Mouse (Mus musculus) lung, postnatal 0 days (tissue): ENCODE data around the gene Sept1. TPM values are rescaled to one million over a fixed set of nuclear protein-coding genes. Genes with fewer than 3 reads are reported as not detected.

Experiments
- ATAC-seq: fragments of 200-750 bp; cut with Nextera tagmentation; 2 replicates; pipeline ENCODE4 v1.8.0; 2017; ENCODE audit warnings: moderate library complexity
- DNase-seq: peaks from one replicate; pipeline ENCODE4 v3.0.0-alpha.2; 2016; ENCODE audit warnings: low spot score
- H3K27ac ChIP-seq: fragments of 300-500 bp; sonication (generic); 2 replicates; pipeline ENCODE4 v1.5.1; 2014; ENCODE audit warnings: antibody characterized with exemption, mild to moderate bottlenecking, low read length, mixed read lengths
- H3K27me3 ChIP-seq: fragments of 300-500 bp; sonication (generic); replicated peaks from 2 replicates; pipeline ENCODE4 v1.6.1; 2014; ENCODE audit warnings: low read length, mixed read lengths; ENCODE audit not compliant: insufficient read depth
- H3K36me3 ChIP-seq: fragments of 300-500 bp; sonication (generic); 2 replicates; pipeline ENCODE4 v1.6.1; 2014; ENCODE audit warnings: low read length, mixed read lengths; ENCODE audit not compliant: insufficient read depth
- H3K4me1 ChIP-seq: fragments of 300-500 bp; sonication (generic); 2 replicates; pipeline ENCODE4 v1.6.1; 2014; ENCODE audit warnings: antibody characterized with exemption, low read depth, low read length, mixed read lengths; ENCODE audit not compliant: insufficient read depth
- H3K4me2 ChIP-seq: fragments of 300-500 bp; sonication (generic); replicated peaks from 2 replicates; pipeline ENCODE4 v1.6.1; 2014; ENCODE audit warnings: low read depth, mild to moderate bottlenecking, low read length, moderate library complexity, mixed read lengths
- H3K4me3 ChIP-seq: fragments of 300-500 bp; sonication (generic); 2 replicates; pipeline ENCODE4 v1.5.1; 2014; ENCODE audit warnings: low read depth, low read length
- H3K9ac ChIP-seq: fragments of 300-500 bp; sonication (generic); replicated peaks from 2 replicates; pipeline ENCODE4 v1.6.1; 2014; ENCODE audit warnings: low read depth, mild to moderate bottlenecking
- H3K9me3 ChIP-seq: fragments of 300-500 bp; sonication (generic); 2 replicates; pipeline ENCODE4 v1.6.1; 2016; ENCODE audit warnings: low read length, mixed read lengths
- CTCF ChIP-seq: IDR thresholded peaks from 2 replicates; pipeline ENCODE4 v1.5.1; 2016; ENCODE audit warnings: antibody characterized with exemption, mild to moderate bottlenecking
- EP300 ChIP-seq: IDR thresholded peaks from 2 replicates; pipeline ENCODE4 v1.6.1; 2016; ENCODE audit warnings: antibody characterized with exemption, mild to moderate bottlenecking, control low read depth
- WGBS: fragments of 180-500 bp; shearing (Covaris S2); extraction: QIAGEN DNeasy Blood & Tissue Kit; methylation state at CpG from one replicate; pipeline ENCODE4 v1.1.7; 2014; 5-methylcytosine and 5-hydroxymethylcytosine counted together
- polyA plus RNA-seq: library from polyadenylated mRNA; unstranded; fragments of >200 nt; fragmentation: Nextera tagmentation; extraction: Ambion mirVana; gene quantifications from 2 replicates; pipeline ENCODE4 v1.2.1, GENCODE M21; 2015

Gene Sept1
- polyA plus RNA-seq, 1 experiment from 2014 or later: 13.0 TPM

- TF ChIP-seq EP300 (no peak), CTCF (no peak)
- Histone ChIP-seq H3K27ac (no peak overlapping the region), H3K9me3 (no peaks in the 10 kb centered on the region), H3K4me2 (no peak overlapping the region), H3K4me3 (no peak overlapping the region), H3K9ac (no peak overlapping the region), H3K4me1 (no peaks in the 10 kb centered on the region), H3K27me3 (no peaks in the 10 kb centered on the region), H3K36me3 (no peaks in the 10 kb centered on the region)
- ATAC-seq (no peak), DNase-seq (no peak)
- 79% methylated on average over 12 of the region's 12 CpGs for WGBS
These were observed 67.1 kb downstream of the Sept1 start for GRCm38 (mm10) chr7:127165607-127166493.

Other genes starting within 250 kb of the Sept1 start
- 44.6 and 50.3 TPM in 2 replicates for gene Mvp, start 218.5 kb downstream of the Sept1 start, polyA plus RNA-seq
- 1.00 and 1.1 TPM in 2 replicates for gene Pagr1b, start 216.6 kb downstream of the Sept1 start, polyA plus RNA-seq
- gene Pagr1a, start 215.8 kb downstream of the Sept1 start, polyA plus RNA-seq: 20.7 and 28.3 TPM in 2 replicates
- gene Gm42742, start 212.0 kb downstream of the Sept1 start, polyA plus RNA-seq: 28.5 and 29.3 TPM in 2 replicates
- 1.0 and 1.3 TPM in 2 replicates for gene Prrt2, start 211.9 kb downstream of the Sept1 start, polyA plus RNA-seq
- gene Maz, start 206.1 kb downstream of the Sept1 start, polyA plus RNA-seq: 36.1 and 37.0 TPM in 2 replicates
- 7.0 and 9.2 TPM in 2 replicates for gene Kif22, start 190.7 kb downstream of the Sept1 start, polyA plus RNA-seq
- gene Zg16, start 145.8 kb downstream of the Sept1 start, polyA plus RNA-seq: 0.20 and 0.30 TPM in 2 replicates
- 14.6 and 16.0 TPM in 2 replicates for gene AI467606, start 141.8 kb downstream of the Sept1 start, polyA plus RNA-seq
- 0.14 and 0.21 TPM in 2 replicates for gene Qprt, start 110.9 kb downstream of the Sept1 start, polyA plus RNA-seq
- 0.73 and 0.83 TPM in 2 replicates for gene Spn, start 95.3 kb downstream of the Sept1 start, polyA plus RNA-seq
- gene Cd2bp2, start 37.1 kb downstream of the Sept1 start, polyA plus RNA-seq: 28.4 and 29.6 TPM in 2 replicates
- 14.4 and 15.0 TPM in 2 replicates for gene Tbc1d10b, start 24.7 kb downstream of the Sept1 start, polyA plus RNA-seq
- 6.4 and 8.0 TPM in 2 replicates for gene Mylpf, start 24.2 kb downstream of the Sept1 start, polyA plus RNA-seq
- 15.5 and 15.7 TPM in 2 replicates for gene Zfp553, start 69 bp downstream of the Sept1 start, polyA plus RNA-seq
- gene Zfp771, start 11.1 kb upstream of the Sept1 start, polyA plus RNA-seq: 34.9 and 36.9 TPM in 2 replicates
- gene Dctpp1, start 27.6 kb upstream of the Sept1 start, polyA plus RNA-seq: 35.7 and 36.4 TPM in 2 replicates
- gene Sephs2, start 40.9 kb upstream of the Sept1 start, polyA plus RNA-seq: 59.4 and 66.9 TPM in 2 replicates
- gene Itgal, start 63.1 kb upstream of the Sept1 start, polyA plus RNA-seq: 3.7 and 3.8 TPM in 2 replicates
- gene Zfp768, start 112.5 kb upstream of the Sept1 start, polyA plus RNA-seq: 12.5 and 12.8 TPM in 2 replicates
- gene Zfp747, start 142.9 kb upstream of the Sept1 start, polyA plus RNA-seq: 7.3 and 7.9 TPM in 2 replicates
- 4.7 and 5.4 TPM in 2 replicates for gene 9130019O22Rik, start 154.0 kb upstream of the Sept1 start, polyA plus RNA-seq
- gene E430018J23Rik, start 160.5 kb upstream of the Sept1 start, polyA plus RNA-seq: 3.7 and 4.6 TPM in 2 replicates
- gene Zfp764, start 173.7 kb upstream of the Sept1 start, polyA plus RNA-seq: 6.0 and 6.7 TPM in 2 replicates
- 27.4 and 28.9 TPM in 2 replicates for gene Zfp688, start 188.9 kb upstream of the Sept1 start, polyA plus RNA-seq
- 2.6 and 3.5 TPM in 2 replicates for gene Zfp689, start 216.0 kb upstream of the Sept1 start, polyA plus RNA-seq
- gene Prr14, start 226.5 kb upstream of the Sept1 start, polyA plus RNA-seq: 37.6 and 37.7 TPM in 2 replicates
- gene Fbrs, start 246.1 kb upstream of the Sept1 start, polyA plus RNA-seq: 9.9 and 11.1 TPM in 2 replicates